Mouse (Mus musculus): ENCODE results near the gene Krt7.

The Krt7 gene

DNA sequence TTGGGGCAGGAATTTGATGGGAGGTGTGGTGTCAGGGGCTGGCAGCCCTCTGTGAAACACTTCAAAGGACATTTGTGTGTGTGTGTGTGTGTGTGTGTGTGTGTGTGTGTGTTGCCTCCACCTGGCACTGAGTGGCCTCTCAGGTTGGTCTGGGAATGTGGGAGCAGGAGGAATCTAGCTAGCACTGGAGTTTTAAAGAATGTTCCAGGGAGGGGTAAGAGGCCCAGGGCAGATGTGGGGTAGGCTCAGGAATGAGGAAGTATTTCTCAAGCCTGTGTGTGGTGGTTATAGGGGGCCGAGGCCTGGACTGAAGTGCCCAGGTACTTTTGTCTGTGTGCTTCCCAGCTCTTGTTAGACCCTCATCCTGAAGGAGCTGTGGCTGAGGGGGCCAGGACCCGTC lies at the start of gene Krt7:
Krt7 (plus strand) TSS at position 269 of the 400 bp plus-strand sequence.
- DNase-seq (ENCODE audit: low spot score) = no peak

DNA sequence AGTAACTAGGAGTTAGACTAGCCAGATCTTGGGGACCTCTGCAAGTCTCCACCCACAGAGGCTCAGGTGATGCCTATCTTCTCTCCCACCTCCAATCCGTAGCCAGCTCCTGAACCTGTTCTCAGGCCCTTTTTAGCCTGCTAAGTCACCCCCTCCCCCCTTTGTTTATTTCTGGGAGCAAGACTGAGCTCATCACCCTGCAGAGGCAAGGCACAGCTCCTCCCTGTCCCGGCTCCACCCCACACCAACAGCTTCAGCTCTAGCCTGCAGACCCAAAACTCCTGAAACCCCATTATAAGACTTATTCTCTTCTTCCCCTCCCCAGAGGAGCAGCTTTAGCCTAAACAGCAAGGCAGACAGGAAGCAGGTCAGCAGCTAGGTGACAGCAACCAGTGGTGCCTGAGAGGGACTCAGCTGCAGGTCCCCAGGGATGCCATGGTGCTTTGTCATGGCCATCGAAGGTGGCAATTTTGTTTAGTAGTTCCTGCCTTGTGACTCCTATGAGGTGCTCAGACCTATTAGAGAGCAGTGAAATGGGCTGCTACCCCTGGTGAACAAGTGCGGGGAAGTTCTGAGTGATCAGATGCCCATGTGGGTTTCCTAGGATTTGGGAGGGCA lies 48.3 kb upstream of the Krt7 start:
- no peak for DNase-seq (ENCODE audit: low spot score)

DNA sequence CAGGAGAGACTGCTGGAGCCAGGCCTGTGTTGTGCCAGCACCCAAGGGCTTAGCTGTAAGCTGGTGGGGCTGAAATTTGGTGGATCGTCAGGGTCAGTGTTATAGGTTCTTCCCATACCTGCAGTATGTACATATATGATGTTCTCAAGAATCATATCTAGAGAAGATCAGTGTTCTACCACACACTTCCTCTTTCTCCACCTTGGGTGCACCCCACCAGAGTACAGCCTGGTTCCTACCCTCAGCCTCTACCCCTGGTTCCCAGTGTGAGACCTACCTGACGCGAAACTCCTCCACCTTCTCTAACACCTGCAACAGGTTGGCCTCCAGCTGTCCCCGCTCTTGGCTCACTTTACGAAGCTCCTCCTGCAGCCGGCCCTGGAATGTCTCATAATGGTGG lies 46.9 kb upstream of the Krt7 start:
- DNase-seq (ENCODE audit: low spot score) = no peak

DNA sequence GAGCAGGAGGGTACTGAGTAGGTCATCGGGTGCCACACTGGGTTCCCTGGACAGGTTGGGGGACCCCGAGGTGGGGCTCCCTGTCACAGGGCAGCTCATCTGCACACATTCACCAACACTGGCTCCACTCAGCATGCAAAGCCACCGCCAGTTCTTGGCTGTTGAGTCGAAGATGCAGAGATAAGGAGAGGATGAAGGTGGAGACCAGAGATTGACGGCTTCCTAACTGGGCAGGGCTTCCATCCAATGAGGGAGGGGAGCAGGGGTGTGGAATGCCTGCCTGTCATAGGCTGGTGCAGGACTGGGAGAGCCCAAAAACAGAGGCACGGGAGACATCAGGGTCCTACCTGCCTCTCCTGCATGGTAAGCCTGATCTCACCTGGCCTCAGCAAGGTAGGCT lies 46.4 kb upstream of the Krt7 start:
- DNase-seq (ENCODE audit: low spot score) = no peak

DNA sequence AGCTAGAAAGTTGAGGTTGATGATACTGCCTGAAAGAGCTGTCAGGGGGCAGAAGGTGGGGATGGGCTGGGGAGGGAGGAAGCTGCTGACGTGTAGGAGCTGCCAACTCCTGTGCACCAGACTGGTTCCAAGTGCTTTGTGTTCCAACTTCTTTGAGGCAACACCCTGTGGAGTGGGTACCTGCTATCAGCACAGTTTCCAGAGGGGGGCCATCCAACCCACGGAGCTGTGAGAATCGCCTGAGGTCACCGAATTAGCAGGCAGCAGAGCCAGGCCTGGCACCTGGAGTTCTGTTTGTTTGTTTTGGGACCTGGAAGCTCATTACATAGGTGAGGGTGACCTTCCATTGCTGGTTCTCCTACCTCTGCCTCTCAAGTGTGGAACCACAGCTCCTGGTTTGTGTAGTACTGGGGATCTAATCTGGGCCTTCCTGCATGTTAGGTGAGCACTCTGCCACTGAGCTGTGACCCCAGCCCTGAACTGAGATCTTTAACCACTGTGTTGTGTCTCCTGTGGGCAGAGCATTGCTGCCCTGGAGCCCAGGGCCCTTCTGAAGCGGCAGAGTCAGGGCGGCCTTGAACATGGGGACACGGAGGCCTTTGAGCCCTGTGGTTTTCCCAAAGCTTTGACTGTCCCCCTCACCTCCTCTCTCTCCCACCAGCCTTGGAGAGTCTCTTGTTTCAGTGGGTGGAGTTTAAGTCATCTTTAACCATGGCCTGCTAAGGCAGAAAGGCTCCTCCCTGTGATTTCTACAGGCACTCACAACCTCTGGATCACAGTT lies 45.8 kb upstream of the Krt7 start:
- peak; percentile 17 for DNase-seq (ENCODE audit: low spot score)

DNA sequence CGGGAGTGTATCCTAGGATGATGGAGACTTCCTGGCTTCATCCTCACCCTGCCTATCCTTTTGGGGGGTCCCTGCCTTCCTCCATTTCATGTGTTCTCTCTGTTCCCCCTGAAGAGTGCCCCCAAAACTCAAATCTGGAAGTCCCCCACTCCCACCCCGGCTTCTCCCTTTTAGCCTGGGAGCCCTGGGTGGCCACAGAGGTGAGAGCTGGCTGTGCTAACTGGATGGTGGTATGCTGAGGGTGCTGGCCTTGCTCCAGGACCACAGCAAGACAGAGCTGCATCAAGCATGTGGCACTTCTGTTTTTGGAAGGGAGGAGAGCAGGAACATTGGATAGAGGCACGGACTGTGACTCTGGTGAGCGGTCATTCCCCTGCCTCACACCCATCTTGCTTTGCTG lies 45.1 kb upstream of the Krt7 start:
- no peak for DNase-seq (ENCODE audit: low spot score)

DNA sequence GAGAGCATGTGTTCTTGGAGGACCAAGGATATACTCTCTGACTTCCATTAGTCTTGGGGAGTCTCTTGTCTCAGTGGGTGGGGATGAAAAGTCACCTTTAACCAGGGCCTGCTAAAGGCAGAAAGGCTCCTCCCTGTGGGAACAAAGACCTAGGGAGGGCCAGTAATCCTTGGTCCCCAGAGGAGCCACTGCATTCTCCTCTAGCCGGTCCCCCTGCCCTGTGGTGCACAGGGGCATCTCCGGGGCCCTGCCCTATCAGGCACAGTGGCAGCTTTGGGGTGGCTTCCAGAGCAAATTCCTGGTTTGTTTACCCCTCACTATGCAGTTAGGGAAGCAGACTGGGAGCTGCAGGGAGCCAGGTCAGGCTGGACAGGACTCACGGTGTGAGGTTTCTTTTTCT lies 44.4 kb upstream of the Krt7 start:
- DNase-seq (ENCODE audit: low spot score) = no peak

DNA sequence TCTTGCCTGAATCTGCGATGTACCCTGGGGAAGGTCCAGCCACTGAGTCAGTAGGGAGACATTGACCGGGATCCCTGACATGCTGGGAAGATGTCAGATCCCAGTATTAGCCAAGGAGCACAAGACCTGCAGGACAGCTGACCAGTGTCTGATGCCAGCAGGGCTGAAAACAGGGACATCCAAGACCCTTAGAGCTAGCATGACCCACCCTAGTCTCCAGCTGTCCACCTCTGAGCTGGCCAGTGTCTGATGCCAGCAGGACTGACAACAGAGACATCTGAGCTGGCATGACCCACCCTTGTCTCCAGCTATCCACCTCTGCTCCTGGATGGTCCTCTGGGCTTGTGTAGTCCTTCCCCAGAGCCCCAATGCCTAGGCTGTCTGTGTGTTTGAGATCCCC lies 43.9 kb upstream of the Krt7 start:
- DNase-seq (ENCODE audit: low spot score) = no peak

DNA sequence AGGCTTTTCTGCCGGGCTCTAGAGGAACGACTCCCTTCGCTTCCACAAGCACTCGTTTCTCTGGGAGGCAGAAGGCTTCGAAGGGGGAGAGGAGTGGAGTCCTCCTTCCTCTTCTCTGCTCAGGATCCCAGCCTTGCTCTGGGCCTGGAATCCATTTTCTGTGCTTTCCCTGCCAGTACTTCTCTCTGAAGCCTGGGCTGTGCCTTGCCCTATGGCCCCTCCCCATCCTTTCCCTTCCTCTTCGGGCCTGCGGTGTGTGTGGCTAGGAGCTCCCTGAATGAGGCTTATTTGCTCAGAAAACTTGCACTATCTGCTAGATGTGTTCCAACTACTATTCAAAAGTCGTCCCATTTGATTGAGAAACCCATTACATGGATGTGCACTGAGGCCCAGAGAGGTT lies 43.3 kb upstream of the Krt7 start:
- DNase-seq (ENCODE audit: low spot score) = no peak

DNA sequence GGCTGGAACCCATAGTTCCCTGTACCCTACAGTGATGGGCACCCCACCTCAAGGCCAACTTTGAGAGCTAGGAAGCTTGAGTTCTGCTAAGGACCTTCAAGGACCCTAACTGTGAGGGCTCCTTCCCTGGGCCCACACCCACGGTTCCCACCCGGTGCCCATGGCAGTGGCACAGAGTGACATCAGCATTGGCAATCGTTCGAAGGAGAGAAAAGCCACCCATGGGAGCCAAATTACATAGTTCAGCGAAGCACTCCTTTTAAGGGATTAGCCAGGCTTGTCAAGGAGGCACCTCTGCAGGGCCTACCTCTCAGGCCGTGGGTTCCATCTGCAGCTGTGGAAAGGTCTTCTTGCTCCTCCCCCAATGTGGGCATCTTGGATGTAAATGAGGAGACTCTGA lies 42.8 kb upstream of the Krt7 start:
- no peak for DNase-seq (ENCODE audit: low spot score)

DNA sequence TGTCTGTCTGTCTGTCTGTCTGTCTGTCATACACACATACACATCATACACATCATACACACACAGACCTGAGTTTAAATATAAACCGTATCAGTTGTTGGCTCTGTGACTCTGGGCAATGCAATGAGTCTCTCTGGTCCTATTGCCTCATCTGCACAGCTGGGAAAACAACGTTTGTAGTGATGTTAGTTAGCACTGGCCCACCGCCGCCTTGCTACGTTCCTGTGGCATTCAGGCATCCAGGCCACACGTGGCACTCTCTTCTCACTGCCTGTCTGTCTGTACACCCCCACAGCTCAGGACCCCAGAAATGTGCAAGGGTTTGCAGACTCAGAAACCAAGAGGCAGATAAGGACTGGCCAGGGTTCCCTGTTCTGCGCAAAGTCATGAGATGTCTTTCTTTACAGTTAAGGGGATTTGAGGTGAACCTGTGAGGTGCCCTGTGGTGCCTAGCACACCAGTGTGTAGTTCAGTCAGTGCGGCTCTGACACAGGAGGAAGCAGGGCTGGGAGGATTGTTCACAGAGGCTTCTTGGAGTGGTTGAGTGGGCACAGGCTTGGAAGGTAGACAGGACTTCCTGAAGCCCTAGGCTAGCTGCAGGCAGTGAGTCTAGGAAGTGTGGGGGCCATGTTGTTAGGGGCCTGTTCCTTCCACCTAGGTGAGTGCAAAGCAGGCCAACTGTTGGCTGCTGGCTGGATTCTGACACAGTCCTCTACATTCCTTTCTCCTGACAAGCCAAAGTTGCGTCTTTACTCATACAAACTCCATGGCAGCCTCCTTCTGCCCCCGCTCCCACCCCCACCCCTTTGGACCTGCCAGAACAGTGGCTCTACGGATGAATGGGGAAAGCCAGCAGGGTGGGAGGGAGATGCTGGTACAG lies 42.1 kb upstream of the Krt7 start:
- DNase-seq (ENCODE audit: low spot score) = no peak

DNA sequence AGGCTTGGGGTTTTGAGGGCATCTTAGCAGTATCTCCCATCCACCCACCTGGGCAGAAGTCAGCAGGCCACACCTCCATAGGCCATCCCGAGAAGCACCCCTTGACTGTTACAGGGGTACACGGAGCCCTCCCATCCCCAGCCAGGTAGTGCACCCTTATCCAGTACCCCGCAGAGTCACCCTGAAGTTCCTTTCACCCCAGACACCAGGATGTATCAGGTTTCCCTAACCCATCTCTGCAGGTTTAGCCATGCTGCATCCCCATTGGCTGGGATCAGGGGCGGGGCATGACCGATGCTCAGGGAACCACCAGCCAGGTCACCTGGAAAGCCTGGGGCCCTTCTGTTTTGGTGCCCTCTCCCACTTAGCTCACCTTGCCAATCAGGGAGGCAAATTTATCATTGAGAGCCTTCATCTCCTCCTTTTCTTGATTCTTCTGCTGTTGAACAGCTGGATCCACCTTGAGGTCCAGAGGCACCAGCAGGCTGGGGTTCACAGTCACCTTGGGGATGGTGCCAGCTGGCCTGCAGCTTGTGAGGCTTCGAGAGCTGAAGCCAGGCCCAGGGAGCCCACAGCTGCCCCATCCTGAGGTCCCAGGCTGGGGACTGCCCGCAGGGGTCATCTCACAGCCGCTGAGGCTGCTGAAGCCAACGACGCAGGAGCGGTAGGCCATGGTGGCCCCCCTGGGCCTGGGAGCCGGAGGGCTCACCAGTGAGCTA lies 41.3 kb upstream of the Krt7 start:
- no peak for DNase-seq (ENCODE audit: low spot score)

DNA sequence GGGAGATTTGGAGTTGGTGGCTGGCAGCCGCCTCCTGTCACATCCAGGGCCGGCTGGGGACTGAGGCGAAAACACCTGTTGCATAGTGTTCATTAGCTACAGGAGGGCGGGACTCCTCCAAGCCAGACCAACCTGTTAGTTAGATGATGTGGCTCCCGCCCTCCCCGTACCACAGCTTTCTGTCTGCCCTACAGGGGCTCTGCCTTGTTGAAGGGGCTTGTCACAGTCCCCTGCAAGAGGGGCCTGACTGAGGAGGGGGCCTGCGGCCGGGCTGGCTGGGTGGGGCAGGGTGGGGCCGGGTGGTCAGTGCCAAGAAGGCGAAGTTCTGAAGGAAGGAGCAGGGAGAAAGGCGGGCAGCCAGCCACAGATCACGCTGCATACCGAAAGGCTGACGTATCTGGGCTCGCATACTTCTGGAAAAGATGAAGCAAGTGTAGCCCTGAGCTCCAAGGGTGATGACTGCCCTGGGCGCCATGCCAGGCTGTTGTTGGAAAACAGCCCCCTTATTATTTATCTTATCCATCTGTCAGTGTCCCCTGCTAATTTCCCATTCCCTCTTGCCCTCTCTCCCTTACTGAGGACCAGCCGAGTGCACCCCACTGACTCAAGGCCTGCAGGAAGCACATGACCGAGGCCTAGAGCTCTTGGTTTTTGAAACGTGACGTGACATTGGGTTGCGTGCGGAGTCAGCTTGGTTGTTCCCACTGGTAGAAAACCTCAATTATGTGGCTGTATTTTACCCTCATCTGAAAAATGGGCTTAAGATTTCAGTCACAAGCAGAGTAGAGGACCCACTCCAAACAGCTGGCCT lies 40.5 kb upstream of the Krt7 start, which contains the start of gene Krt80:
Krt80 (minus strand) TSS at position 62 of the 811 bp plus-strand sequence.
- no peak for DNase-seq (ENCODE audit: low spot score)

DNA sequence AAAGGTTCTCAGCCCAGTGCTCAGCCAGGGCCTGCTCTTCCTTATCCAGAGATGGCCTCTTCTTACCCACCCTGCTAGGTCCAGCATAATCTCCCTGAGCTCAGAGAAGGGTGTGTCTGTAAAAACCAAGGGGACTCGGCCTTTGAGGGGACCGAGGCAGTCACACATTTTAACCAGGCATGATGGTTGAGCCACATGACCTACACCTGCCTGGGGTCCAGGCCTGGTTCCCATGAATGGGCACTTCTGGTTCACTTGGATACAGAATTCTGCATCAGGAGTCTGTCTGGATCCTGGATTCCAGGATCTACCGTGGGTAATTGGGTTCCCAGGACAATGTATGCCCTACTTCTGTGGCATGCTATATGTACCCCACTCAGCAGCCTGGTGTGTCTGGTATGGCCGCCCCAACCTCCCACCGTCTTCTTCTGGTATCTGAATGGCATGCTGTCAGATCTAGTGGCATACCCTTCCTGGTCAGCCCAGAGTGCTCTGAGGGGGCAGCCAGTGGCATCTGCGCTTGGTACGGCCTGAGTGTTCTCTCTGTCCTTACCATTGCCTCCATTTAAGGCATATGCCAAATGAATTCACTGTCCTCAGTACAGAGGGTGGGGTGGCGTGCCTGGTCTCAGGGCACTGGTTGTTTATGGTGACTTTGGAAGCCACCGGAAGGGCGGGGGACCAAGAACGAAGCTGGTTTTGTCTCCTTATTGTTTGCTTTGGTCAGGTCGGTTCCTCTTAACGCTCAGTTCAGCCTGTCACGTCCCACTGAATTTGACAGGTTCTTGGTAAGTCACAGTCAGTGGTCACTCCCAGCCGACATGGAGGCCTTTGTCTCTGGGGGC lies 39.5 kb upstream of the Krt7 start:
- no peak for DNase-seq (ENCODE audit: low spot score)

DNA sequence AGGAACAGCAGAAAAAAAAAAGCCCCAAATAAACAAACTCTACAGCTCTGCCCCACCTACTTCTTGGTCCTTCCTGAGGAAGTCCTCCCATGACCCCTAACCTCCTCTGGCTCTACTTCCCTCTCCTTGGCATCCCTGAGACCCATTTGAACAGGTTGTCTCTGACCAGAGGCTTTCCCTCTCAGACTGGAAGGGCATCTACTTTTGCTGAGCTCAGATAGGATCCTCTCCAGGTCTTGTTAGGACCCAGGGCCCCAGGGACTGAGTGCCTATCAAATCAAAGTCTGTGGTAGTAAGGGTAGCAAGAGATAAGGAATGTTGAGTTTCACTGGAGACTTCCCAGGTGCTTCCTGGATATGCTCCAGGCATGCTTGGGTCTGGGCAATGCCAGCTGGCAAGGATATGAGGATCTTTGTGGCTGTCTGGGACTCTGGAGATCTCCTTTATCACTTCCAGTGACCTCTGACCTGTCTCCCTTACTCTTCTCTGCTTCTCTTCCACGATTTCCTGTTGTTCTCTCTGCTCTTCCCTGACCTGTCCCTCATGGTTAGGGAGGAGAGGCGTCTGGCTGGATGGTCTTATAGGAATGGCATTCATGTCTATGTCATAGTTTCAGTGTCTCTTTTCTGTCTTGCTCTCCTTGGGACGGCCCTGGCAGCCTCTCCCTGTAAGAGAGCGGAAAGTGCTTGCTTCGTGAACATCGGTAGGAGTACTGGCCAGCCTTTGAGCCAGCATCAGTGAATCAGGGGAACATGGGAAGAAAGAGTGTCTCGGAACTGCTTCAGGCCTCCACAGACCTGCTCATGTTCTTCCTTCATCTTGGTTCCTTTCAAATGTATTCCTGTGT lies 38.5 kb upstream of the Krt7 start:
- no peak for DNase-seq (ENCODE audit: low spot score)

DNA sequence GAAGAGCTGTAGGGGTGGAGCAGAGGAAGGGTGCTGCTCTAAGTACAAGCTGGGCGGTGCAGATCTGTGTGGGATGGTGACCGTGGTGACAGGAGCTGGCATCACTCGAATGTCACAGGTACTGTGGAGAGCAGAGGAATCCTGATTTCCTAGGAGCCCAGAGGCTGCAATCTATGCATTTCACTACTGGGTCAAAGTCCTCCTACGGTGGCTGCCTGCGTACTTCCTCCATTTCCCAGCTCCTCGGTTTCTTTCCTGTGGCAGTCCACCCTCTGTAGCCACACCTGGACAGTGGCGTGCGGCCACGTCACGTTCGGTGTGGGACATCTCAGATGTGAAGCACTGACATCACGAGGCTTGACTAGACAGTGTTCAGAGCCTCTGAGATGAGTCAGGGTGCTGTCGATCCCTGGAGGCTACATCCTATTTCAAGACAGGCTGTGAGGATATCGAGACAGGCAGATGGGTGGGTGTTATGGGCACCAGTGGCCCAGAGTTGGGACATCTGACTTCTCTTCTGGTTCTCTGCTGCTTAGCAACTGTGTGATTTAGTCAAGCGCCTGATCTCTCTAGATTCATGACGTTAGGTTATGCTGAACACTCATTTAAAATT lies 37.5 kb upstream of the Krt7 start:
- no peak for DNase-seq (ENCODE audit: low spot score)

DNA sequence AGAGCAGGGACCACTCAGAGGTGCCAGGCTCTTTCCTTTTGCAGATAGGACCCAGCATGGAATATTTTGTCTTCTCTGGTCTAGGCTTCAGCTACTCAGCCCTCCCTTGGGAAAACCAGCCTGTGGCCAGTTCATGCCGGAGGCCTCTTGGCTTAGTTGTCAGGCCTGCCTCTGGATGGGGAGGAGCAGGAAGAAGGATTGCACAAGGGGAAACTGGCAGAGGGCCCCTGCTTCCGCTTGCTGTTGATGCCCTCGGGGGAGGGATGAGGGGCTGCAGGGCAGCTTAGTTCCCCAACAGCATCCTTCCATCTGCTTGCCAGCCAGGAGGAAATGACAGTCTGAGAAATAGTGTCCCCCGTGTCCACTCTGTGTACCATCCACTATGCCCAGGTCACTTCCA lies 36.0 kb upstream of the Krt7 start:
- DNase-seq (ENCODE audit: low spot score) = no peak

DNA sequence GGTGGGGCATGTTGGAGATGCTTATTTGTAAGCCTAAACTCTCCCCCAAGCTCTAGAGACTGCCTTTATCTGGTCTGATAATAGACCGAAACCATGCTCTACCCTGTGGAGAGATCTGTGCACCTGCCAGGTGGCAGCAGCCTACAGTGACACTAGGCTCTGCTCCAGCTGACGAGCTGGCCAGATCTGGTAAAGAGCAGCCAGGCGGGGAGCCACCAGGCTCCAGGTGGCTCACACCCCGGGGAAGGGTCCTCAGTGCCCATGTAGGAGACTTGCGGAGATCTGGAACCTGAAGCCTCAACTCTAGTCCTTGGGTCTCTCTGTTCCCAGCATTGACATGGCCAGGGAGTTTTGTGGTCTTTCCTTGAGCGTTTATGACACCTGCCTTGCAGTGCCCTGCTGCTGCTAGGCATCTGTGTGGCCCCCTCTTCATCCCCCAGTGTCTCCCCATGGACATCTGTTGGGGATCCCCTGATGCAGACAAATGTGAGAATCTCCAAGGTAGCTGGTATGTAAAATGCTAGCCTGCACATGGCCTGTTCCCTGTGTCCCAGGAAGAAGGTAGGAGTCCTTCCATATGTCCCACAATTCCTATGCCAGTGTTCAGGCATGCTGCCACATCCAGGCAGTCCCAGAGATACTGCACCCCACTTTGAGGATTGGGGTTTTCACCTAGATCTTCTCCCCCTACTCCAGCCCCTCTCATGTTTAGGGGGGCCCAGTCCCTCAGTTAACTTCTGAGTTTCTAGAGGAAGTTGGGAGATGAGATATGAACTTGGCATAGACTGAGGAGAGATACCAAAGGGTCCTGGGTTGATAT lies 34.7 kb upstream of the Krt7 start:
- no peak for DNase-seq (ENCODE audit: low spot score)
